Mouse (Mus musculus) neural tube, embryonic 15.5 days (tissue): Measurements from ENCODE around the gene Gm42906. TPM values are rescaled to one million over a fixed set of nuclear protein-coding genes. Genes with fewer than 3 reads are reported as not detected.
A peak's percentile ranks its signal among the peaks of the same experiment; 100 is the strongest.

Source experiments
- ATAC-seq: fragments of 200-750 bp; cut with Nextera tagmentation; 2 replicates; pipeline ENCODE4 v1.8.0; 2017; ENCODE audit warnings: mild to moderate bottlenecking, moderate TSS enrichment, moderate library complexity; ENCODE audit not compliant: low FRiP score
- H3K27ac ChIP-seq: fragments of 300-500 bp; sonication (generic); replicated peaks from 2 replicates; pipeline ENCODE4 v1.5.1; 2015; ENCODE audit warnings: mild to moderate bottlenecking, inconsistent platforms
- H3K27me3 ChIP-seq: fragments of 300-500 bp; sonication (generic); replicated peaks from 2 replicates; pipeline ENCODE4 v1.6.1; 2015; ENCODE audit warnings: inconsistent platforms
- H3K36me3 ChIP-seq: fragments of 300-500 bp; sonication (generic); 2 replicates; pipeline ENCODE4 v1.6.1; 2015; ENCODE audit warnings: inconsistent platforms
- H3K4me1 ChIP-seq: fragments of 300-500 bp; sonication (generic); 2 replicates; pipeline ENCODE4 v1.6.1; 2015; ENCODE audit warnings: inconsistent platforms
- H3K4me2 ChIP-seq: fragments of 300-500 bp; sonication (generic); 2 replicates; pipeline ENCODE4 v1.6.1; 2015; ENCODE audit warnings: inconsistent platforms, mild to moderate bottlenecking, moderate library complexity
- H3K4me3 ChIP-seq: fragments of 300-500 bp; sonication (generic); replicated peaks from 2 replicates; pipeline ENCODE4 v1.5.1; 2015; ENCODE audit warnings: mild to moderate bottlenecking, inconsistent platforms
- H3K9ac ChIP-seq: fragments of 300-500 bp; sonication (generic); replicated peaks from 2 replicates; pipeline ENCODE4 v1.6.1; 2015; ENCODE audit warnings: mild to moderate bottlenecking, inconsistent platforms
- H3K9me3 ChIP-seq: fragments of 300-500 bp; sonication (generic); replicated peaks from 2 replicates; pipeline ENCODE4 v1.6.1; 2016; ENCODE audit warnings: inconsistent platforms
- WGBS: fragments of 180-500 bp; shearing (Covaris S2); methylation state at CpG from one replicate; pipeline ENCODE4 v1.1.7; 2015; ENCODE audit warnings: mixed read lengths; 5-methylcytosine and 5-hydroxymethylcytosine counted together
- polyA plus RNA-seq: library from polyadenylated mRNA; unstranded; fragments of >200 nt; fragmentation: Nextera tagmentation; extraction: Ambion mirVana; gene quantifications from 2 replicates; pipeline ENCODE4 v1.2.1, GENCODE M21; 2015

Gene Gm42906
- polyA plus RNA-seq, 1 experiment from 2014 or later, result not detected

GRCm38 (mm10) chr5:151054100-151054742 is 373.7 kb downstream of the Gm42906 start:
- H3K36me3 ChIP-seq, result peaks cover 5% of the 10 kb centered on the region; the same call in 1 of the 2 replicates
- no peak; the same call in 1 of the 2 replicates for ATAC-seq
- no peak overlapping the region for H3K9ac ChIP-seq
- H3K4me3 ChIP-seq, result no peak overlapping the region
- H3K9me3 ChIP-seq, result no peaks in the 10 kb centered on the region
- H3K27ac ChIP-seq, result peak overlapping the region; percentile 45; the same call in 1 of the 2 replicates
- no peak overlapping the region for H3K4me2 ChIP-seq
- WGBS, result 49% methylated on average over 7 of the region's 7 CpGs
- peaks cover 16% of the 10 kb centered on the region for H3K4me1 ChIP-seq
- H3K27me3 ChIP-seq, result no peaks in the 10 kb centered on the region

GRCm38 (mm10) chr5:151053190-151053589 is 374.8 kb downstream of the Gm42906 start:
- Histone ChIP-seq H3K27me3 (no peaks in the 10 kb centered on the region), H3K4me3 (no peak overlapping the region), H3K27ac (no peak overlapping the region), H3K36me3 (peaks cover 5% of the 10 kb centered on the region; the same call in 1 of the 2 replicates), H3K4me1 (peaks cover 16% of the 10 kb centered on the region), H3K4me2 (no peak overlapping the region), H3K9me3 (no peaks in the 10 kb centered on the region), H3K9ac (no peak overlapping the region)
- WGBS, result 94% methylated on average over 5 of the region's 5 CpGs
- no peak for ATAC-seq

- H3K27me3 ChIP-seq, result no peaks in the 10 kb centered on the region
- H3K9me3 ChIP-seq, result no peaks in the 10 kb centered on the region
- 94% methylated on average over 8 of the region's 8 CpGs for WGBS
- no peak overlapping the region for H3K4me3 ChIP-seq
- peaks cover 16% of the 10 kb centered on the region for H3K4me1 ChIP-seq
- peaks cover 5% of the 10 kb centered on the region; the same call in 1 of the 2 replicates for H3K36me3 ChIP-seq
- no peak overlapping the region for H3K9ac ChIP-seq
- no peak overlapping the region for H3K4me2 ChIP-seq
- ATAC-seq, result no peak
- H3K27ac ChIP-seq, result no peak overlapping the region
These were observed 375.6 kb downstream of the Gm42906 start for GRCm38 (mm10) chr5:151052331-151052730.

GRCm38 (mm10) chr5:151047488-151047887 is 380.5 kb downstream of the Gm42906 start:
- 78% methylated on average over 12 of the region's 12 CpGs for WGBS

GRCm38 (mm10) chr5:151046917-151047316 is 381.0 kb downstream of the Gm42906 start:
- ATAC-seq, result no peak
- Histone ChIP-seq H3K4me1 (no peaks in the 10 kb centered on the region), H3K36me3 (peaks cover under 1% of the 10 kb centered on the region; the same call in 1 of the 2 replicates), H3K27ac (peak overlapping the region; percentile 37; the same call in 1 of the 2 replicates), H3K9me3 (no peaks in the 10 kb centered on the region), H3K4me2 (no peak overlapping the region), H3K27me3 (no peaks in the 10 kb centered on the region), H3K4me3 (no peak overlapping the region), H3K9ac (no peak overlapping the region)
- 58% methylated on average over 7 of the region's 7 CpGs for WGBS

More at GRCm38 (mm10) chr5:151047488-151047887, 380.5 kb downstream of the Gm42906 start:
- Histone ChIP-seq H3K9ac (no peak overlapping the region), H3K9me3 (no peaks in the 10 kb centered on the region), H3K4me2 (no peak overlapping the region), H3K4me3 (no peak overlapping the region), H3K27me3 (no peaks in the 10 kb centered on the region), H3K27ac (peak overlapping the region; percentile 37; the same call in 1 of the 2 replicates), H3K36me3 (peaks cover 5% of the 10 kb centered on the region; the same call in 1 of the 2 replicates), H3K4me1 (no peaks in the 10 kb centered on the region)
- ATAC-seq, result no peak

- no peak for ATAC-seq
- Histone ChIP-seq H3K4me3 (no peak overlapping the region), H3K4me1 (no peaks in the 10 kb centered on the region), H3K4me2 (no peak overlapping the region), H3K9ac (no peak overlapping the region), H3K9me3 (no peaks in the 10 kb centered on the region), H3K27me3 (no peaks in the 10 kb centered on the region), H3K36me3 (no peaks in the 10 kb centered on the region), H3K27ac (no peak overlapping the region)
- WGBS, result 94% methylated on average over 6 of the region's 6 CpGs
These were observed 381.8 kb downstream of the Gm42906 start for GRCm38 (mm10) chr5:151046131-151046530.

GRCm38 (mm10) chr5:151042911-151043310 is 385.1 kb downstream of the Gm42906 start:
- no peaks in the 10 kb centered on the region for H3K36me3 ChIP-seq
- H3K27me3 ChIP-seq, result no peaks in the 10 kb centered on the region
- no peak for ATAC-seq
- H3K4me1 ChIP-seq, result no peaks in the 10 kb centered on the region
- H3K27ac ChIP-seq, result no peak overlapping the region
- WGBS, result 89% methylated on average over 5 of the region's 5 CpGs
- H3K9ac ChIP-seq, result no peak overlapping the region
- no peaks in the 10 kb centered on the region for H3K9me3 ChIP-seq
- no peak overlapping the region for H3K4me3 ChIP-seq
- no peak overlapping the region for H3K4me2 ChIP-seq

GRCm38 (mm10) chr5:151037871-151038270 is 390.1 kb downstream of the Gm42906 start:
- Histone ChIP-seq H3K9me3 (no peaks in the 10 kb centered on the region), H3K4me1 (no peaks in the 10 kb centered on the region), H3K27ac (no peak overlapping the region), H3K4me2 (no peak overlapping the region), H3K4me3 (no peak overlapping the region), H3K27me3 (no peaks in the 10 kb centered on the region), H3K36me3 (no peaks in the 10 kb centered on the region), H3K9ac (no peak overlapping the region)
- 80% methylated on average over 7 of the region's 7 CpGs for WGBS
- ATAC-seq, result no peak

GRCm38 (mm10) chr5:151034715-151035512 is 393.0 kb downstream of the Gm42906 start:
- H3K4me1 ChIP-seq, result no peaks in the 10 kb centered on the region
- no peak for ATAC-seq
- H3K9ac ChIP-seq, result no peak overlapping the region
- no peaks in the 10 kb centered on the region for H3K9me3 ChIP-seq
- no peaks in the 10 kb centered on the region for H3K36me3 ChIP-seq
- no peak overlapping the region for H3K4me2 ChIP-seq
- H3K4me3 ChIP-seq, result no peak overlapping the region
- no peak overlapping the region for H3K27ac ChIP-seq
- WGBS, result 70% methylated on average over 9 of the region's 9 CpGs
- no peaks in the 10 kb centered on the region for H3K27me3 ChIP-seq

GRCm38 (mm10) chr5:151028906-151029305 is 399.1 kb downstream of the Gm42906 start:
- H3K36me3 ChIP-seq, result no peaks in the 10 kb centered on the region
- no peak overlapping the region for H3K9ac ChIP-seq
- no peak overlapping the region for H3K4me3 ChIP-seq
- H3K9me3 ChIP-seq, result no peaks in the 10 kb centered on the region
- no peak overlapping the region for H3K4me2 ChIP-seq
- no peak for ATAC-seq
- no peaks in the 10 kb centered on the region for H3K27me3 ChIP-seq
- H3K27ac ChIP-seq, result no peak overlapping the region
- 58% methylated on average over 6 of the region's 6 CpGs for WGBS
- 0 out of 2 replicates have a peak, but pooled peaks cover 6% of the 10 kb centered on the region for H3K4me1 ChIP-seq

GRCm38 (mm10) chr5:151027171-151027570 is 400.8 kb downstream of the Gm42906 start:
- ATAC-seq, result no peak
- WGBS, result 30% methylated on average over 7 of the region's 7 CpGs

GRCm38 (mm10) chr5:151026069-151026468 is 401.9 kb downstream of the Gm42906 start:
- Histone ChIP-seq H3K27ac (no peak overlapping the region), H3K9me3 (no peaks in the 10 kb centered on the region), H3K27me3 (no peaks in the 10 kb centered on the region), H3K9ac (no peak overlapping the region), H3K36me3 (no peaks in the 10 kb centered on the region), H3K4me1 (peaks cover 20% of the 10 kb centered on the region), H3K4me3 (no peak overlapping the region), H3K4me2 (no peak overlapping the region)
- no peak for ATAC-seq
- WGBS, result 94% methylated on average over 4 of the region's 4 CpGs

More at GRCm38 (mm10) chr5:151027171-151027570, 400.8 kb downstream of the Gm42906 start:
- no peaks in the 10 kb centered on the region for H3K9me3 ChIP-seq
- peaks cover 20% of the 10 kb centered on the region for H3K4me1 ChIP-seq
- no peak overlapping the region for H3K4me3 ChIP-seq
- H3K36me3 ChIP-seq, result no peaks in the 10 kb centered on the region
- no peak overlapping the region for H3K27ac ChIP-seq
- H3K9ac ChIP-seq, result no peak overlapping the region
- no peak overlapping the region for H3K4me2 ChIP-seq
- H3K27me3 ChIP-seq, result no peaks in the 10 kb centered on the region
